ENCODE assay signal across 15 mouse cellular contexts in genomic region chr17:31660661-31661250, GRCm38 (mm10). TPM values are rescaled to one million over a fixed set of nuclear protein-coding genes. Genes with fewer than 3 reads are reported as not detected.
DNase-seq lines count a peak whose midpoint lies in the region; ATAC-seq lines count a peak whose summit lies in the region.
"Had no signal": no experiment of that assay in that cellular context is flagged by ENCODE, and none has a peak within 500 bp of the region (broad histone marks: within the 10 kb centered on the region; RNA-seq: fewer than 3 reads in every experiment).

No protein-coding gene starts in this region.

- 65% methylated on average over 8 of the region's 8 CpGs for WGBS in forebrain, embryonic 14.5 days
- 82% methylated on average over 8 of the region's 8 CpGs for WGBS in forebrain, embryonic 11.5 days

- peak; percentile 53 for DNase-seq in forebrain, embryonic 14.5 days (ENCODE audit: low spot score)
- DNase-seq in forebrain, embryonic 11.5 days (ENCODE audit: low spot score), result no peak
- peak; percentile 82 to 89 for DNase-seq in layer of hippocampus, adult 8-10 months (ENCODE audit: low spot score in 2 of 2)
- DNase-seq in right cerebral cortex, adult 18-20 months, result peak; percentile 66
- DNase-seq in thymus, adult 18-20 months, result no peak
- DNase-seq in urinary bladder, adult 18-20 months (ENCODE audit: low spot score in 2 of 2), result no peak
- no peak for DNase-seq in spleen, adult 18-20 months
- DNase-seq: adrenal gland, postnatal 10 days; embryo, embryonic 11 days; gastrocnemius, postnatal 25 days had no signal

- peaks cover 5% of the 10 kb centered on the region for H3K36me3 ChIP-seq in forebrain, embryonic 14.5 days (ENCODE audit: control insufficient read depth, insufficient read depth, low read length)
- no peaks in the 10 kb centered on the region; the same call in 1 of the 2 replicates for H3K36me3 ChIP-seq in forebrain, embryonic 11.5 days (ENCODE audit: control insufficient read depth, insufficient read depth, low read length)

- H3K4me3 ChIP-seq in forebrain, embryonic 14.5 days (ENCODE audit: low read depth, low read length), result no peak overlapping the region
- H3K4me3 ChIP-seq in forebrain, embryonic 11.5 days (ENCODE audit: low read depth, low read length), result no peak overlapping the region
- H3K4me3 ChIP-seq: hindbrain, embryonic 15.5 days; limb, embryonic 15.5 days; neural tube, embryonic 13.5 days had no signal

- H3K4me2 ChIP-seq in forebrain, embryonic 14.5 days (ENCODE audit: low read length), result no peak overlapping the region
- H3K4me2 ChIP-seq in forebrain, embryonic 11.5 days (ENCODE audit: low read depth, low read length, severe bottlenecking), result no peak overlapping the region
- H3K4me2 ChIP-seq: hindbrain, embryonic 15.5 days; limb, embryonic 15.5 days; neural tube, embryonic 13.5 days had no signal

- H3K27me3 ChIP-seq in forebrain, embryonic 14.5 days (replicated peaks; ENCODE audit: control insufficient read depth, insufficient read depth, low read length), result no peaks in the 10 kb centered on the region
- no peaks in the 10 kb centered on the region for H3K27me3 ChIP-seq in forebrain, embryonic 11.5 days (ENCODE audit: control insufficient read depth, insufficient read depth, low read length)
- H3K27me3 ChIP-seq: hindbrain, embryonic 15.5 days; limb, embryonic 15.5 days; neural tube, embryonic 13.5 days had no signal

- no peak overlapping the region; the same call in 1 of the 2 replicates for H3K27ac ChIP-seq in forebrain, embryonic 14.5 days (ENCODE audit: low read depth, low read length)
- no peak overlapping the region for H3K27ac ChIP-seq in forebrain, embryonic 11.5 days (ENCODE audit: low read depth, low read length)
- H3K27ac ChIP-seq: hindbrain, embryonic 15.5 days; limb, embryonic 15.5 days; neural tube, embryonic 13.5 days had no signal

- no peak overlapping the region for H3K9ac ChIP-seq in forebrain, embryonic 14.5 days (ENCODE audit: low read length)
- no peak overlapping the region for H3K9ac ChIP-seq in forebrain, embryonic 11.5 days (ENCODE audit: low read length)
- H3K9ac ChIP-seq: hindbrain, embryonic 15.5 days; limb, embryonic 15.5 days; neural tube, embryonic 13.5 days had no signal

- H3K9me3 ChIP-seq in forebrain, embryonic 14.5 days (replicated peaks; ENCODE audit: control insufficient read depth, low read length), result no peaks in the 10 kb centered on the region
- no peaks in the 10 kb centered on the region for H3K9me3 ChIP-seq in forebrain, embryonic 11.5 days (ENCODE audit: control insufficient read depth, low read length)
- H3K9me3 ChIP-seq: hindbrain, embryonic 15.5 days; limb, embryonic 15.5 days; neural tube, embryonic 13.5 days had no signal

- peaks cover 11% of the 10 kb centered on the region for H3K4me1 ChIP-seq in forebrain, embryonic 14.5 days (ENCODE audit: control insufficient read depth, insufficient read depth, low read length)
- peaks cover 9% of the 10 kb centered on the region; the same call in 1 of the 2 replicates for H3K4me1 ChIP-seq in forebrain, embryonic 11.5 days (replicated peaks; ENCODE audit: control insufficient read depth, insufficient read depth, low read length)

- ATAC-seq in forebrain, embryonic 14.5 days, result no peak
- ATAC-seq in forebrain, embryonic 11.5 days (replicated peaks; ENCODE audit: low FRiP score), result no peak
- peak; percentile 36 for ATAC-seq in frontal cortex, adult (ENCODE audit: low TSS enrichment)

RNA-seq across cellular contexts. Expression of gene U2af1, which starts 2.1 kb away (rescaled TPM):
- polyA plus RNA-seq in forebrain, embryonic 14.5 days (2014; fragmentation: Nextera tagmentation; extraction: Ambion mirVana), result 165 and 172 TPM in 2 replicates
- polyA plus RNA-seq in forebrain, embryonic 11.5 days (2014; fragmentation: Nextera tagmentation; extraction: Ambion mirVana), result 212 and 213 TPM in 2 replicates
- 100 to 1,000 TPM; 115 to 134 (median 125) TPM for total RNA-seq in layer of hippocampus, adult 8-10 months (2022)

RNA-seq across cellular contexts. Expression of gene Cryaa, which starts 16.9 kb away (rescaled TPM):
- 0.14 TPM in 1 of 2 replicates, not detected in the other for polyA plus RNA-seq in forebrain, embryonic 14.5 days (2014; fragmentation: Nextera tagmentation; extraction: Ambion mirVana)
- polyA plus RNA-seq in forebrain, embryonic 11.5 days (2014; fragmentation: Nextera tagmentation; extraction: Ambion mirVana), result not detected in 2 replicates
- total RNA-seq in layer of hippocampus, adult 8-10 months (2022), result under 1 TPM in 1 of 4 experiments, not detected in 3; 0.52 TPM
- total RNA-seq: adrenal gland, postnatal 10 days; gastrocnemius, postnatal 25 days; megakaryocyte, adult 5-6 weeks had no signal
- polyA plus RNA-seq: neural tube, embryonic 13.5 days had no signal

RNA-seq across cellular contexts. Expression of gene Cbs, which starts 23.7 kb away (rescaled TPM):
- polyA plus RNA-seq in forebrain, embryonic 14.5 days (2014; fragmentation: Nextera tagmentation; extraction: Ambion mirVana), result 5.6 and 6.1 TPM in 2 replicates
- polyA plus RNA-seq in forebrain, embryonic 11.5 days (2014; fragmentation: Nextera tagmentation; extraction: Ambion mirVana), result 1.4 and 1.9 TPM in 2 replicates
- total RNA-seq in layer of hippocampus, adult 8-10 months (2022), result 10 to 100 TPM; 39.6 to 74.8 (median 49.2) TPM
- total RNA-seq: megakaryocyte, adult 5-6 weeks had no signal

Comparison
In these comparisons a context has a peak if more than half of its experiments do, and no peak if none do; other contexts are left out.
1. DNase-seq: peak in forebrain, embryonic 14.5 days (single experiment), layer of hippocampus, adult 8-10 months (2 of 2) and right cerebral cortex, adult 18-20 months (single experiment); none in forebrain, embryonic 11.5 days (single experiment), thymus, adult 18-20 months (0 of 2), urinary bladder, adult 18-20 months (0 of 2) and spleen, adult 18-20 months (0 of 2).